Mouse (Mus musculus) lung, embryonic 14.5 days (tissue): ENCODE measurements at regions not wholly inside any gene's neighbourhood (a gene's known extent, or its start where the extent isn't known, plus 50 kb on each side); places are given as distances from the start of the nearest gene placed in this dataset.

Experiments
- ATAC-seq: fragments of 200-750 bp; cut with Nextera tagmentation; 2 replicates; pipeline ENCODE4 v1.8.0; 2017; ENCODE audit warnings: mild to moderate bottlenecking, moderate TSS enrichment, moderate library complexity; ENCODE audit not compliant: insufficient read depth
- DNase-seq: peaks from one replicate; pipeline ENCODE4 v3.0.0-alpha.2; 2015
- H3K27ac ChIP-seq: fragments of 300-500 bp; sonication (generic); 2 replicates; pipeline ENCODE4 v1.5.1; 2014; ENCODE audit warnings: low read depth, mild to moderate bottlenecking, moderate library complexity
- H3K27me3 ChIP-seq: fragments of 300-500 bp; sonication (generic); 2 replicates; pipeline ENCODE4 v1.6.1; 2014; ENCODE audit warnings: low read length, control low read depth; ENCODE audit not compliant: insufficient read depth
- H3K36me3 ChIP-seq: fragments of 300-500 bp; sonication (generic); 2 replicates; pipeline ENCODE4 v1.6.1; 2014; ENCODE audit warnings: control low read depth; ENCODE audit not compliant: insufficient read depth
- H3K4me1 ChIP-seq: fragments of 300-500 bp; sonication (generic); 2 replicates; pipeline ENCODE4 v1.6.1; 2014; ENCODE audit warnings: antibody characterized with exemption, control low read depth; ENCODE audit not compliant: insufficient read depth
- H3K4me2 ChIP-seq: fragments of 300-500 bp; sonication (generic); 2 replicates; pipeline ENCODE4 v1.6.1; 2014; ENCODE audit warnings: mild to moderate bottlenecking
- H3K4me3 ChIP-seq: fragments of 300-500 bp; sonication (generic); 2 replicates; pipeline ENCODE4 v1.5.1; 2014; ENCODE audit warnings: low read depth, low read length
- H3K9ac ChIP-seq: fragments of 300-500 bp; sonication (generic); 2 replicates; pipeline ENCODE4 v1.6.1; 2014
- H3K9me3 ChIP-seq: fragments of 300-500 bp; sonication (generic); 2 replicates; pipeline ENCODE4 v1.6.1; 2016; ENCODE audit warnings: low read depth, low read length, control low read depth
- CTCF ChIP-seq: IDR thresholded peaks from 2 replicates; pipeline ENCODE4 v1.5.1; 2016; ENCODE audit warnings: antibody characterized with exemption, low read depth
- WGBS: fragments of 180-500 bp; shearing (Covaris S2); extraction: QIAGEN DNeasy Blood & Tissue Kit; methylation state at CpG from one replicate; pipeline ENCODE4 v1.1.7; 2014; 5-methylcytosine and 5-hydroxymethylcytosine counted together

GRCm38 (mm10) chr8:78147170-78147569, 65.9 kb upstream of the Ttc29 start:
- ATAC-seq (no peak), DNase-seq (no peak)
- Histone ChIP-seq H3K4me2 (no peak overlapping the region), H3K9ac (no peak overlapping the region), H3K4me3 (no peak overlapping the region), H3K4me1 (no peaks in the 10 kb centered on the region), H3K9me3 (no peaks in the 10 kb centered on the region), H3K36me3 (no peaks in the 10 kb centered on the region), H3K27me3 (no peaks in the 10 kb centered on the region), H3K27ac (no peak overlapping the region)
- WGBS, result 72% methylated on average over 6 of the region's 6 CpGs
- no peak for TF ChIP-seq CTCF

GRCm38 (mm10) chr8:78148006-78148405, 65.1 kb upstream of the Ttc29 start:
- no peaks in the 10 kb centered on the region for H3K27me3 ChIP-seq
- WGBS, result 83% methylated on average over 2 of the region's 2 CpGs
- H3K9ac ChIP-seq, result no peak overlapping the region
- DNase-seq (no peak), ATAC-seq (no peak)
- H3K4me1 ChIP-seq, result no peaks in the 10 kb centered on the region
- no peak overlapping the region for H3K4me3 ChIP-seq
- no peak overlapping the region for H3K27ac ChIP-seq
- no peaks in the 10 kb centered on the region for H3K9me3 ChIP-seq
- no peak overlapping the region for H3K4me2 ChIP-seq
- TF ChIP-seq CTCF, result no peak
- no peaks in the 10 kb centered on the region for H3K36me3 ChIP-seq

DNA sequence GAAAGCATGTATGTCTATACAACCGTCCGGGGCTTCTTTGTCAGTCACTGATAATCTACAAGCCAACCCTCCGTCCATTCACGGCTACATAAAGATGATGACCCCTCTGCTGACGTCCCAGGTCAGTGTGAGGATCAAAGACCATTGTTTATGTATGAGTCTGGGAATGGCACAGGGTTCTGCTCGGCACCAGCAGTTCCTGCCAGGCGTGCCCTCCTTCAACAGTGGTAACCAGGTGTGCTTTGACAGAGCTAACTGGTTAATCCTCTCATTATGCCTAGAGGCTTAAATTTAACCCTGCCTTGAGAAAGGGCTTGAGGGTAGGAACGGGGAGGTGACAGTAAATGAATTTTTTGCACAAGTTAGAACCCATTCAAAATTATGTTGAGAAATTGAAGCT, 58.2 kb upstream of the Ttc29 start:
- Histone ChIP-seq H3K9ac (no peak overlapping the region), H3K27ac (no peak overlapping the region), H3K9me3 (no peaks in the 10 kb centered on the region), H3K4me2 (no peak overlapping the region), H3K4me3 (no peak overlapping the region), H3K27me3 (no peaks in the 10 kb centered on the region), H3K4me1 (no peaks in the 10 kb centered on the region), H3K36me3 (no peaks in the 10 kb centered on the region)
- TF ChIP-seq CTCF, result no peak
- no peak for ATAC-seq
- 37% methylated on average over 8 of the region's 8 CpGs for WGBS
- DNase-seq, result no peak

DNA sequence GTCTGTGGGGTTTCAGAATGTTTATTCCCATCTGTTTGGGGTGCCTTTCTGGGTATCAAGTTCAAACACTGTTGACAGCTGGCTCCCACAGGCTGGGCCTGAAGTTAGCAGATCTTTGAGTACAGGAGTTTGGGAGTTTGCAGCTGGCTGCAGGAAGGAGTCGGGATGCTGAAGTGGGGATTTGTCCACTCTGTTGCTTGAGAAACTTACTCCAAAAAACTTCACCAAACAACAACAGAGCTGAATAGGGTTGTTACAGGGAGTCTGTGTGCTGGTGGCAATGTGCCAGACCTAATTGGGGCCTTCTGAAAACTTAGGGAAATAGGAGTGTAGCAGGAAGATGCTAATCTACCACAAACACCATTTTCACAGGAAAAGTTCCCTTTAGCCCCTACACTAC, 51.1 kb upstream of the Ttc29 start:
- no peak for ATAC-seq
- TF ChIP-seq CTCF, result no peak

DNA sequence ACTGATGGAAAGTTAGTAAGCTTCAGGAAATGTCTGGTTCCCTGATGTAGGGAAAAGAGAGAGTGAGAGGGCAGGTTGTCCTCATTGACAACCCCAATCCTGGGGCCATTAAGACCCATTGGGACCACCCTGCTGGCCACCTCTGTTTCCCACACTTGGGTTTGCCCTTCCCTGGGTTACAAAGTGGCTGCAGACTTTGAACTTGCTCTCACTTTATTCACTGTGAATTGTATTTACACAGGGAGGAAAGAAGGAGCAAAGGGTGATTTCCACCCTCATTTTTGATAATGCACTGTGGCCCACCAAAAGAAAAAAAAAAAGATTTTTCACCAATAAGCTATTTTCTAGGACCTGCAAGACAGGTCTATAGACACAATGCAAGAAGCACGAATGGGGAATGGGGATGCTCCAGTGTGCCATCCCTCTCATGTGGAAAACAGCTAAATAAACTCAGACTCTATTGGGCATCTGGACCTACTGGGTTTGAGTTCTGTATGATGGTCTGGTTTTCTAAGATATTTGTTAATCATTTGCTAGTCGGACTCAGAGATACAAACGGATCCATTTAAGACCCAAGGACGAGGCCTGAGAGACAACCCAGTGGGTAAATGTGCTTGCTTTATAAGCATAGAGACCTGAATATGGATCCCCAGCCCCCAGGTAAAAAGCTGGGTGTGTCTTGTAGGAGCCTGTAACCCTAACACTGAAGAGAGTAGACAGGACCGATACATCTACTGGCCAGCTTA, 50.2 kb upstream of the Ttc29 start:
- no peak overlapping the region for H3K9ac ChIP-seq
- ATAC-seq (no peak), DNase-seq (no peak)
- H3K4me2 ChIP-seq, result no peak overlapping the region
- H3K27me3 ChIP-seq, result no peaks in the 10 kb centered on the region
- WGBS, result 84% methylated on average over 5 of the region's 5 CpGs
- H3K4me3 ChIP-seq, result no peak overlapping the region
- H3K36me3 ChIP-seq, result no peaks in the 10 kb centered on the region
- TF ChIP-seq CTCF, result no peak
- H3K4me1 ChIP-seq, result no peaks in the 10 kb centered on the region
- no peaks in the 10 kb centered on the region for H3K9me3 ChIP-seq
- no peak overlapping the region for H3K27ac ChIP-seq

More for the DNA sequence above, 51.1 kb upstream of the Ttc29 start:
- H3K4me3 ChIP-seq, result no peak overlapping the region
- no peaks in the 10 kb centered on the region for H3K9me3 ChIP-seq
- 27% methylated on average over 1 of the region's 1 CpGs for WGBS
- peak; percentile 20 for DNase-seq
- H3K27ac ChIP-seq, result no peak overlapping the region
- H3K27me3 ChIP-seq, result no peaks in the 10 kb centered on the region
- no peak overlapping the region for H3K9ac ChIP-seq
- no peaks in the 10 kb centered on the region for H3K36me3 ChIP-seq
- no peaks in the 10 kb centered on the region for H3K4me1 ChIP-seq
- H3K4me2 ChIP-seq, result no peak overlapping the region
